Mouse (Mus musculus) lung, adult 2 months (tissue): ENCODE data around the gene Pkd1l2. TPM values are rescaled to one million over a fixed set of nuclear protein-coding genes. Genes with fewer than 3 reads are reported as not detected.

Experiments used
- DNase-seq: peaks from one replicate; pipeline ENCODE4 v3.0.0; 2022
- H3K4me1 ChIP-seq: fragments of 200-500 bp; 2 replicates; pipeline ENCODE4 v1.6.1; 2011; ENCODE audit warnings: low read length; ENCODE audit not compliant: control insufficient read depth, insufficient read depth
- H3K4me3 ChIP-seq: fragments of 200-500 bp; replicated peaks from 2 replicates; pipeline ENCODE3; 2011; ENCODE audit warnings: low read depth, mild to moderate bottlenecking, control low read depth, low read length; ENCODE audit errors: extremely low read depth
- CTCF ChIP-seq: fragments of 200-500 bp; IDR thresholded peaks from 2 replicates; pipeline ENCODE4 v1.5.1; 2011; ENCODE audit warnings: mild to moderate bottlenecking, low read length, control low read depth; ENCODE audit not compliant: insufficient read depth
- POLR2A ChIP-seq: fragments of 200-500 bp; IDR thresholded peaks from 2 replicates; pipeline ENCODE4 v1.6.1; 2011; ENCODE audit warnings: low read depth, mild to moderate bottlenecking, control low read depth, low read length, borderline replicate concordance; ENCODE audit errors: extremely low read depth
- WGBS: fragments of 180-500 bp; shearing (Covaris S2); methylation state at CpG from one replicate; pipeline ENCODE4 v1.1.7; 2018; 5-methylcytosine and 5-hydroxymethylcytosine counted together
- polyA plus RNA-seq: library from polyadenylated mRNA; depleted of rRNA; stranded (reverse); fragments of >200 nt; gene quantifications from 2 replicates; pipeline ENCODE4 v1.2.3, GENCODE M21; 2012

Pkd1l2 gene
- polyA plus RNA-seq, 1 experiment: 0.06 TPM

GRCm38 (mm10) chr8:116978631-116979256 is 103.5 kb downstream of the Pkd1l2 start, which contains the start of gene 1700030J22Rik:
1700030J22Rik (minus strand) TSS chr8:116978959.
- WGBS: under 1% methylated on average over 46 of the region's 46 CpGs
- Histone ChIP-seq H3K4me3 (peak within 1 kb of the TSS; percentile 92), H3K4me1 (no peaks in the 10 kb centered on the region)
- peak; percentile 99 for DNase-seq
- TF ChIP-seq CTCF (peak; percentile 17; the same call in 1 of the 2 replicates), POLR2A (peak; percentile 48; the same call in 1 of the 2 replicates)

DNA sequence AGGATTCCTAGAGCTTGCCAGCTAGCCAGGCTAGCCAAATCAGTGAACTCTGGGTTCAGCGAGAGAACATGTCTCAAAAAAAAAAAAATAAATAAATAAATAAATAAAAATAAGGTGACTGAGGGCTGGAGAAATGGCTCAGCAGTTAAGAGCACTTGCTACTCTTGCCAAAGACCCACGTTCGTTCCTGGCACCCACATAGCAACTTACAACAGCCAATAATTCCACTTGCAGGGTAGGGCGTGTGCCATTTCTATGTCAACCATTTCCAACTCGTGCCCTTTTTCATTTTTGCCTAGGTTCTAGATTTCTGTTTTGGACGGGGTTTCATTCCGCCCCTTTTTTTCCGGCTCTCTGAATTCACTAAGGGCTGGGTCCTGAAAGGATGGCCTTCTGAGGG is 104.2 kb downstream of the Pkd1l2 start:
- H3K4me1 ChIP-seq: no peaks in the 10 kb centered on the region
- DNase-seq: no peak
- no peak for TF ChIP-seq CTCF
- no peak for TF ChIP-seq POLR2A
- H3K4me3 ChIP-seq: peak overlapping the region; percentile 92
- WGBS: 21% methylated on average over 8 of the region's 8 CpGs

DNA sequence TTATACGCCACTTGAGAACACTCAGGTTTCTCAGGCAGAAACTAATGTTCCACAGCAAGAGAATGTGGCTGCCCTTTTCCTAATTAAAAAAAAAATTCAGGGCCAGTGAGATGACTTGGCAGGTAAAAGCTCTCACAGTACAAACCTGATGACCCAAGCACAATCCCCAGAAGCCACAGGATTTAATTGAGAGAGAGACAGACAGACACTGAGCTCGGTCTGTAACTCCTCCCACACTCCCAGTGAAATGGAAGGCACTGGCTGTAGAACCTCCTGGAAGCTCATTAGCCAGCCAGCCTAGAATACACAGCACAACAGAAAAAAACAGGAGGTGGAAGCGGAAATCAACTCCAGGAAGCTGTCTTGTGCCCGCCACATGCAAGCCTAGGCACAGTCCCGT is 106.6 kb downstream of the Pkd1l2 start:
- no peak for TF ChIP-seq CTCF
- no peak for TF ChIP-seq POLR2A
- Histone ChIP-seq H3K4me1 (no peaks in the 10 kb centered on the region), H3K4me3 (no peak overlapping the region)
- 35% methylated on average over 5 of the region's 5 CpGs for WGBS
- no peak for DNase-seq

DNA sequence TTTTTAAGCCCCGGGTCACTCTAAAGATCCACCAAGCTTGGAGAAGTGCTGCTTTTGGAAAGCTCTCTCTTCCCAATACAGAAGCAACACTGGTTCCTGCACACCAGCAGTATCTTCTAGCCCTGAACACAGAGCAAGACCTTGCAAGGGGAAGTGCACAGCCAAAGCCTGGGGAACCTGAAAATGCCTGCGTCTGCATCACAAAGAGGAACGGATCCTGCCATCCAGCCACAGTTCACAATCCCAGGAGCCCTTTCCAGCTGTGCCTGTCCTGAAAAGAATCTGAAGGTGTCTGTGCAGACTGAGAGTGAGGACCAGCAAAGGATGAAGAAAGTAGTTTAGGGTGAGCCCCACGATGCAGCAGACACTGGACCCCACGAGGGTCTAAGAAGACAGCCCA is 107.2 kb downstream of the Pkd1l2 start:
- 38% methylated on average over 5 of the region's 5 CpGs for WGBS
- Histone ChIP-seq H3K4me3 (no peak overlapping the region), H3K4me1 (no peaks in the 10 kb centered on the region)
- no peak for DNase-seq
- TF ChIP-seq CTCF (no peak), POLR2A (no peak)

DNA sequence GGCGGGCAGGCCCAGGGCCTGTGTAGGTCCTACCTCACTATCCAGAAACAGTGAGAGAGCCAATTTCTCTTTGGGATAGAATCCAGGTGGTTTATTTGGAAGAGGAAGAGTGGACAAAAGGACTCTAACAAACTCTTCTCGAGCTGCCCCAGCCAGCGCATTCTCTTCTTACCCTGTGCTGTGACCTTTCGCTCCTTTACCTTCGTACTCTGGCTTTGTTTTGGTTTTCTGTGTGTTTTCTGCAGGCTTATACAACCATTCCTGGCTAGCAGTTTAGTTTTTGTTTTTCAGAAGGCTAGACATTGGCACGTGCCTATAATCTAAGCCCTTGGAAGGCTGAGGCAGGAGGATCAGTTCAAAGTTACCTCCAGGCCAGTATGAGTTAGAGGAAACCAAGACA is 112.7 kb downstream of the Pkd1l2 start:
- no peak for DNase-seq
- H3K4me1 ChIP-seq: no peaks in the 10 kb centered on the region
- 85% methylated on average over 6 of the region's 6 CpGs for WGBS
- TF ChIP-seq POLR2A: no peak
- TF ChIP-seq CTCF: no peak
- no peak overlapping the region for H3K4me3 ChIP-seq

DNA sequence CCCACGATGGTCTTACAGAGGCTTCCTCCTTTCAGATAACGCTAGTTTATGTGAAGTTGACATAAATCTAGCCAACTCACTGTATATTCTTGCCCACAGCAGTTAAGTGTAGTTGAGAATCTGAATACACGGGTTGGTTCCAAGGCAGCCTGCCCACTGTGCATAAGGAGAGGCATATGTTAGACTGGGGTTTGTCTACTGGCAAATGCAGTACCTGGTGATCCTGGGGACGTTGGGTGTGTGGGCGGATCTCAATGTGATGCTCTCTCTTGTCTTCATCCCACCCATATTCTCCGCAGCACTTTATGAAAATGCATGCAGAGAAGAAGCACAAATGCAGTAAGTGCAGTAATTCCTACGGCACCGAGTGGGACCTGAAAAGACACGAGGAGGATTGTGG is 127.8 kb downstream of the Pkd1l2 start:
- TF ChIP-seq CTCF (no peak), POLR2A (no peak)
- peaks cover 5% of the 10 kb centered on the region; the same call in 1 of the 2 replicates for H3K4me1 ChIP-seq
- H3K4me3 ChIP-seq: no peak overlapping the region
- no peak for DNase-seq
- WGBS: 95% methylated on average over 9 of the region's 9 CpGs

- Histone ChIP-seq H3K4me1 (peaks cover 5% of the 10 kb centered on the region; the same call in 1 of the 2 replicates), H3K4me3 (no peak overlapping the region)
- whole genome bisulfite sequencing: 77% methylated on average over 8 of the region's 8 CpGs
- DNase-seq: no peak
- TF ChIP-seq POLR2A (no peak), CTCF (no peak)
Measured at GRCm38 (mm10) chr8:116952428-116952827, 129.8 kb downstream of the Pkd1l2 start.

GRCm38 (mm10) chr8:116951778-116952177 is 130.5 kb downstream of the Pkd1l2 start:
- TF ChIP-seq CTCF: no peak
- no peak for TF ChIP-seq POLR2A
- peaks cover 5% of the 10 kb centered on the region; the same call in 1 of the 2 replicates for H3K4me1 ChIP-seq
- no peak for DNase-seq
- no peak overlapping the region for H3K4me3 ChIP-seq
- 56% methylated on average over 2 of the region's 2 CpGs for WGBS

DNA sequence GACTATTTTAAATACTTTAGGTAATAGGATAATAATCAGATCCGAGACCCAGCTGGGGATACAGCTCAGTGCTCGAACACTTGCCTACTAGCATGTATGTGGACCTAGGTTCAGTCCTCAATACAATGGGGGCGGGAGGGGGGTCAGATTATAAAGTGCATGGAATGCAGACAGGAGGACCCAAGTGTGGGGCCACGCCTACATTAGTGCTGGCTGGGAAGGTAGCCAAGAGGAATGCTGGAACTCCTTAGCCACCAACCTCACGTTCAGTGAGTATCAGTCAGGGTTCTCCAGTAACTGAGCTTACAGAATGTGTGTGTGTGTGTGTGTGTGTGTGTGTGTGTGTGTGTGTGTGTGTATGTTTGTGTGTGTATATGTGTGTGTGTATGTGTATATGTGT is 130.9 kb downstream of the Pkd1l2 start:
- peaks cover 5% of the 10 kb centered on the region; the same call in 1 of the 2 replicates for H3K4me1 ChIP-seq
- WGBS: 40% methylated on average over 5 of the region's 5 CpGs
- no peak for TF ChIP-seq POLR2A
- TF ChIP-seq CTCF: no peak
- no peak for DNase-seq
- no peak overlapping the region for H3K4me3 ChIP-seq

GRCm38 (mm10) chr8:116947589-116947988 is 134.7 kb downstream of the Pkd1l2 start:
- Histone ChIP-seq H3K4me1 (peaks cover 5% of the 10 kb centered on the region; the same call in 1 of the 2 replicates), H3K4me3 (no peak overlapping the region)
- WGBS: 68% methylated on average over 7 of the region's 7 CpGs
- DNase-seq: no peak
- TF ChIP-seq POLR2A: no peak
- no peak for TF ChIP-seq CTCF
